Mouse (Mus musculus): ENCODE measurements at regions not wholly inside any gene's neighbourhood (a gene's known extent, or its start where the extent isn't known, plus 50 kb on each side); places are given as distances from the start of the nearest gene placed in this dataset.

DNA sequence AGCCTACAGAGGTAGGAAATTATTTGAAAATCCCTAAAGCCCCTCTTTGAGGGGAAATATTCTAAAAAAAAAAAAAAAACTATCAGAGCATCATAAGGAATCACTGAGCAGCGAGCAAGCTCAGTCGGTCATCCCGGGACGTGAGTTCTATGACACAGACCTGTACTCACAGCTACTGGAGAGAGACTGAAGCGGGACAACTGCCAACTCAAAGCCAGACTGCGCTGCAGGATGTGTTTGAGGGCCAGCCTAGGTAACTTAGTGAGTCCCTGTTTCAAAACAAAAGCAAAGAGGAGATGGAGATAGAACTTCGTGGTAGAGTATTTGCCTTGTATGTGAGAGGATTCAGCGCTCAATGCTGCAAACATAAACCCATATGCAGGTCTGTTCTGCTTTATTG, 439.1 kb downstream of the Rwdd3 start:
- no peak overlapping the region for H3K9ac ChIP-seq
- no peaks in the 10 kb centered on the region for H3K9me3 ChIP-seq (replicated peaks)
- no peaks in the 10 kb centered on the region for H3K36me3 ChIP-seq
- H3K4me2 ChIP-seq, result no peak overlapping the region
- H3K27me3 ChIP-seq, result no peaks in the 10 kb centered on the region
- no peak overlapping the region for H3K4me3 ChIP-seq
- H3K27ac ChIP-seq, result no peak overlapping the region
- H3K4me1 ChIP-seq (replicated peaks), result no peaks in the 10 kb centered on the region
- no peak for ATAC-seq (replicated peaks; ENCODE audit: insufficient number of reproducible peaks, insufficient read depth, low FRiP score, low read depth)
- 92% methylated on average over 8 of the region's 8 CpGs for WGBS

DNA sequence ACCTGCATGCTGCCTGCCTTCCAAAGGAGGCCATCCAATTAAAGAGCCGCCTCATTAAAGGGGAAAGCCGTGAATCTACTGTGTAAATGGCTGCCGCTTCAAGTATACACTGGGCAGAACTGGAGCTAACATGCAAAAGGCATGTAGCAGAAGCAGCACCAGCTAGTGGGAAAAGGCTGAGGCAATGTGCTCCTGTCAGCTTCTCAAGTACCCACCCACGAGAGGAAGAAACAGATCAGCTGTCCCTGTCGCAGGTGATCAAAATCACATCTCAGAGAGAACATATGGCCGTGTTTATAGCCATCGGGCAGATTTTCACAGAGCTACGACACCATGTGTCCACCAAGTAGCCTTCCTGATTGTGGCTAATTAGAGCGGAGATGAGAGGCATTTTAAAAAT, 440.2 kb downstream of the Rwdd3 start:
- no peaks in the 10 kb centered on the region for H3K36me3 ChIP-seq
- H3K9me3 ChIP-seq (replicated peaks), result no peaks in the 10 kb centered on the region
- no peaks in the 10 kb centered on the region for H3K4me1 ChIP-seq (replicated peaks)
- no peak for ATAC-seq (replicated peaks; ENCODE audit: insufficient number of reproducible peaks, insufficient read depth, low FRiP score, low read depth)
- 82% methylated on average over 9 of the region's 9 CpGs for WGBS
- H3K4me2 ChIP-seq, result no peak overlapping the region
- H3K27ac ChIP-seq, result no peak overlapping the region
- H3K9ac ChIP-seq, result no peak overlapping the region
- H3K4me3 ChIP-seq, result no peak overlapping the region
- H3K27me3 ChIP-seq, result no peaks in the 10 kb centered on the region

GRCm38 (mm10) chr3:120730225-120730624, 441.3 kb downstream of the Rwdd3 start:
- Histone ChIP-seq H3K9ac (no peak overlapping the region), H3K4me2 (no peak overlapping the region)

GRCm38 (mm10) chr3:120729671-120730070, 441.8 kb downstream of the Rwdd3 start:
- no peaks in the 10 kb centered on the region for H3K36me3 ChIP-seq

More at GRCm38 (mm10) chr3:120730225-120730624, 441.3 kb downstream of the Rwdd3 start:
- ATAC-seq (replicated peaks; ENCODE audit: insufficient number of reproducible peaks, insufficient read depth, low FRiP score, low read depth), result no peak
- Histone ChIP-seq H3K4me1 (replicated peaks) (no peaks in the 10 kb centered on the region), H3K36me3 (no peaks in the 10 kb centered on the region), H3K4me3 (no peak overlapping the region), H3K27ac (no peak overlapping the region), H3K9me3 (replicated peaks) (no peaks in the 10 kb centered on the region), H3K27me3 (no peaks in the 10 kb centered on the region)
- 69% methylated on average over 4 of the region's 4 CpGs for WGBS

DNA sequence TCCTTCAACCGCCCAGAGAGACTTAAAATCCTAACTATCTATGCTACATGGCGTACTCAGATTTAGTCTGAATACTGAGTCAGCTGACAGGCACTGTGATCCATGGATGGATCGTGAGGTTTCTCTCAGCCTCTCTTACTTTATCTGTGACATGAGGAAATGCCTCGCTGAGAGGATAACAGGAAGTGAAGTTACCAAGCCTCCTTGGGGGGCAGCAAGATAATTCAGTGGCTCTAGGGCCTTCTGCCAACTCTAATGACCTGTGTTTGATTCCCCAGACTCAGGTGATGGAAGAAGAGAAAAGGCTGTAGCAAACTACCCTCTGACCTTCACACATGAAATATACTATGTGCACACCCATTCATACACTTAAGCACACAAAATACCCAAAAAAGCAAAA, 486.3 kb downstream of the Rwdd3 start:
- Histone ChIP-seq H3K4me2 (no peak overlapping the region), H3K36me3 (no peaks in the 10 kb centered on the region), H3K27ac (no peak overlapping the region), H3K27me3 (no peaks in the 10 kb centered on the region), H3K4me1 (replicated peaks) (no peaks in the 10 kb centered on the region; the same call in 1 of the 2 replicates), H3K9ac (no peak overlapping the region), H3K9me3 (replicated peaks) (no peaks in the 10 kb centered on the region), H3K4me3 (no peak overlapping the region)
- whole genome bisulfite sequencing, result 41% methylated on average over 4 of the region's 4 CpGs
- no peak for ATAC-seq (replicated peaks; ENCODE audit: insufficient number of reproducible peaks, insufficient read depth, low FRiP score, low read depth)

More at GRCm38 (mm10) chr3:120729671-120730070, 441.8 kb downstream of the Rwdd3 start:
- ATAC-seq (replicated peaks; ENCODE audit: insufficient number of reproducible peaks, insufficient read depth, low FRiP score, low read depth), result no peak
- Histone ChIP-seq H3K27me3 (no peaks in the 10 kb centered on the region), H3K27ac (no peak overlapping the region), H3K4me1 (replicated peaks) (no peaks in the 10 kb centered on the region), H3K9ac (no peak overlapping the region), H3K4me3 (no peak overlapping the region), H3K4me2 (no peak overlapping the region), H3K9me3 (replicated peaks) (no peaks in the 10 kb centered on the region)
- WGBS, result 59% methylated on average over 5 of the region's 5 CpGs

DNA sequence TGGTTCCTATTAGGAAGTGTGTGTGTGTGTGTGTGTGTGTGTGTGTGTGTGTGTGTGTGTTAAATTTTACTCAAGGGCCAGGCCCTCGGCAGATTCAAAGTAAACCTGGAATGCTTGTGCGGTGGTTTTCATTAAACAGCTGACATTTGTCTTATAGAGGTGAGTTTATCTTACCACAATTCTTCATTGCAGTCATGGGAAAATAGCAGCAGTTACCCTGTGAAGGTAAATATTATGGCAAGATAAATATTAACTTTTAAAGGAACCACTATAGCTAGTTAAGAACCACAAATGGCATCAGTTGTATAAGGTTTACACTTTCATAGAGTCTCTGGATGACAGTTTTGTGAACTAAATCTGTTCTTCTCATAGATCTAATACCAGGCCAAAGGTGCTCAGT, 495.6 kb downstream of the Rwdd3 start:
- Histone ChIP-seq H3K36me3 (no peaks in the 10 kb centered on the region), H3K9me3 (replicated peaks) (no peaks in the 10 kb centered on the region; the same call in 1 of the 2 replicates), H3K27me3 (no peaks in the 10 kb centered on the region), H3K9ac (no peak overlapping the region), H3K4me2 (no peak overlapping the region), H3K4me1 (replicated peaks) (no peaks in the 10 kb centered on the region), H3K27ac (no peak overlapping the region), H3K4me3 (no peak overlapping the region)
- ATAC-seq (replicated peaks; ENCODE audit: insufficient number of reproducible peaks, insufficient read depth, low FRiP score, low read depth), result no peak
- 67% methylated on average over 2 of the region's 2 CpGs for WGBS

GRCm38 (mm10) chr3:120668654-120669053, 502.8 kb downstream of the Rwdd3 start:
- 85% methylated on average over 3 of the region's 3 CpGs for WGBS

DNA sequence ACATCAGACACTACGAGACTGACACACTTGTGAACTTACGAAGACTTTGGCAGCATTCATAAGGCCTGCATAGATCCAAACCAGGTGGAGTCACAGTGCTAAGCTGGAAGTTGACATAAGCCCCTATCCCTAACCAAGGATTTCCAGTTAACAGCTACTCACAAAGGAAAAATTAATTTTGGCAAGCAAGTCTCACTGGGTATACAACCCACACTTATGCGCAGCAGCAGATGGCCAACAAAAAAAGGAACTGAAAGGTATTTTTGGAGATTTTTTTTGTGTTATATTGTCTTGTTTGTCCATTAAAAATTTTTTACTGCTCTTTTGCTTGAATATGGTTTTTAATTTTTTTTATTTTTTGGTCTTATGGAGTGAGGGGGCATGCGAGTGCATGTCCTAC, 509.0 kb downstream of the Rwdd3 start:
- no peak for ATAC-seq (replicated peaks; ENCODE audit: insufficient number of reproducible peaks, insufficient read depth, low FRiP score, low read depth)

More at GRCm38 (mm10) chr3:120668654-120669053, 502.8 kb downstream of the Rwdd3 start:
- ATAC-seq (replicated peaks; ENCODE audit: insufficient number of reproducible peaks, insufficient read depth, low FRiP score, low read depth), result no peak
- H3K36me3 ChIP-seq, result no peaks in the 10 kb centered on the region
- no peaks in the 10 kb centered on the region; the same call in 1 of the 2 replicates for H3K9me3 ChIP-seq (replicated peaks)
- no peak overlapping the region for H3K4me2 ChIP-seq
- H3K27me3 ChIP-seq, result no peaks in the 10 kb centered on the region
- no peak overlapping the region for H3K27ac ChIP-seq
- H3K4me3 ChIP-seq, result no peak overlapping the region
- no peaks in the 10 kb centered on the region for H3K4me1 ChIP-seq (replicated peaks)
- no peak overlapping the region for H3K9ac ChIP-seq

DNA sequence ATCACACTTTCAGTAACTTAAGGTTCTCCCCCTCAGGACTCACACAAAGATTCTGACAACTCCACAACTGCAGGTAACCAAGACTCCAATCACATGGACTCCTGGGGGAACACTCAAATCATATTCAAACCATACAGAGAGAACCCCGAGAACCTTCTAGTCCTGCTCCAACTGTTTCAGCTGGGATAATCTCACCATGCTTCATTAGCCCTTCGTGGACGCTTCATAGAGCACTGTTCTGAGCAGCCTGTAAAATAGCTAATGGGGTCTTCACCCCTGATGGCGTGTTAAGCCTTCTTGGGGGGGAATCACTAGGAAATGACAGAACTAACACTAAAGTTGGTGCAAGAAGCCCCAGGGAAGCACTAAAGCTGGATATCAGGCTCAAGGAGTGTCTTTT, 510.7 kb downstream of the Rwdd3 start:
- Histone ChIP-seq H3K4me2 (no peak overlapping the region), H3K9ac (no peak overlapping the region), H3K36me3 (no peaks in the 10 kb centered on the region), H3K27ac (no peak overlapping the region), H3K9me3 (replicated peaks) (no peaks in the 10 kb centered on the region), H3K4me3 (no peak overlapping the region), H3K4me1 (replicated peaks) (no peaks in the 10 kb centered on the region), H3K27me3 (no peaks in the 10 kb centered on the region)
- ATAC-seq (replicated peaks; ENCODE audit: insufficient number of reproducible peaks, insufficient read depth, low FRiP score, low read depth), result no peak
- WGBS, result 84% methylated on average over 4 of the region's 4 CpGs

More for the DNA sequence above, 509.0 kb downstream of the Rwdd3 start:
- H3K9ac ChIP-seq, result no peak overlapping the region
- H3K9me3 ChIP-seq (replicated peaks), result no peaks in the 10 kb centered on the region
- no peaks in the 10 kb centered on the region for H3K4me1 ChIP-seq (replicated peaks)
- no peak overlapping the region for H3K27ac ChIP-seq
- no peak overlapping the region for H3K4me3 ChIP-seq
- 88% methylated on average over 4 of the region's 4 CpGs for WGBS
- H3K36me3 ChIP-seq, result no peaks in the 10 kb centered on the region
- H3K27me3 ChIP-seq, result no peaks in the 10 kb centered on the region
- no peak overlapping the region for H3K4me2 ChIP-seq

DNA sequence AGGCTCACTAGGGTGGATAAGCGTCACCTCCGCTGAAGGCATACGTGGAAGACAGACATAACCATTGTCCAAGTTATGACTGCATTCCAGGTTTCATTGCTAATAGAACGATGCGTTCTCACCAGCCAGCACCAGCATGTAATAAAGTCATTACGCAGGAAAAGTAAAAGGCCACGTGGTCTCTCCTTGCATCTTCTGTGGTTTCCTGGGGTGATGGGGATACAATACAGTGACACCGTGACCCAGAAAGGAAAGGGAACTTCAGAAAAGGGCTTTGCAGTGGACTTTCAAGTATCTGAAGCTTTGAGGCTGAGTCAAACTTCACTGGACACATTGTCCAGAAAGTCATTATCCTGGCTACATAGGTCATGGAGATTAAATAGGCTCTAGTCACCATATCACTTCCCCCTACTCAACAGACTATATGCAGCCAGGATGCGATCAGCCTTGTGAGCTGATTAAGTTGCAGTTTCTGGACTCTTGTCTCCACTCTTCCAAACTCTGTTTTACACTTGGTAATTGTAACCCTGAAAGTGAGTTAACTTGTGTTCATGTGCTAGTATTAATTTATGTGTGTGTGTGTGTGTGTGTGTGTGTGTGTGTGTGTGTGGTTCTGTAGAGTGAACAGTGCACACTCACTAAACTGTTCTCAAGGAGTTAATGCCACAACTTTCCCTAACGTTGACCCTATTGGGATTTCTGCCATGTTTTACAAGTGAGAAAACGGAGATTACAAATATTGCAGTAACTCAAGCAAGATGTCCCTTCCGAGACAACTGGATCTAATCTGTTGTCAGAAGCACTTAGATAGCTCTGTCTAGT, 522.2 kb downstream of the Rwdd3 start:
- H3K4me2 ChIP-seq, result no peak overlapping the region
- no peaks in the 10 kb centered on the region for H3K27me3 ChIP-seq
- no peak overlapping the region for H3K9ac ChIP-seq
- no peaks in the 10 kb centered on the region for H3K4me1 ChIP-seq (replicated peaks)
- H3K4me3 ChIP-seq, result no peak overlapping the region
- H3K9me3 ChIP-seq (replicated peaks), result no peaks in the 10 kb centered on the region
- no peak overlapping the region for H3K27ac ChIP-seq
- H3K36me3 ChIP-seq, result no peaks in the 10 kb centered on the region
- ATAC-seq (replicated peaks; ENCODE audit: insufficient number of reproducible peaks, insufficient read depth, low FRiP score, low read depth), result no peak
- WGBS, result 74% methylated on average over 12 of the region's 12 CpGs

- Histone ChIP-seq H3K9ac (no peak overlapping the region), H3K27ac (no peak overlapping the region), H3K27me3 (no peaks in the 10 kb centered on the region), H3K4me1 (replicated peaks) (no peaks in the 10 kb centered on the region), H3K9me3 (replicated peaks) (no peaks in the 10 kb centered on the region), H3K4me3 (no peak overlapping the region), H3K36me3 (no peaks in the 10 kb centered on the region), H3K4me2 (no peak overlapping the region)
- no peak for ATAC-seq (replicated peaks; ENCODE audit: insufficient number of reproducible peaks, insufficient read depth, low FRiP score, low read depth)
- WGBS, result 73% methylated on average over 5 of the region's 5 CpGs
Observed at GRCm38 (mm10) chr3:120648391-120648790, 523.1 kb downstream of the Rwdd3 start.

All from heart, embryonic 15.5 days (tissue).